Mouse (Mus musculus) urinary bladder, postnatal 10 days (tissue): ENCODE results near the gene Msh3.
"Not testable (repeated sequence)": the region's sequence is repeated elsewhere in the genome, so short reads cannot be mapped to it uniquely, and the experiment has no call there.

Experiments
- DNase-seq: peaks from one replicate; pipeline ENCODE4 v3.0.0; 2022; ENCODE audit warnings: low spot score

The Msh3 gene

GRCm38 (mm10) chr13:92354456-92355271 lies at the start of gene Msh3, which contains the start of gene Dhfr:
Gene Msh3, minus strand, starts transcription at chr13:92355003.
Gene Dhfr, plus strand, starts transcription at chr13:92354726.
- DNase-seq: peak; percentile 86

GRCm38 (mm10) chr13:92403496-92403895 lies 48.7 kb upstream of the Msh3 start:
- no peak for DNase-seq

- DNase-seq: no peak
These were observed 47.3 kb upstream of the Msh3 start for GRCm38 (mm10) chr13:92402063-92402462.

- DNase-seq: no peak
These were observed 43.9 kb upstream of the Msh3 start for GRCm38 (mm10) chr13:92398491-92399384.

- no peak for DNase-seq
These were observed 38.4 kb upstream of the Msh3 start for GRCm38 (mm10) chr13:92393047-92393661.

- no peak for DNase-seq
These were observed 32.6 kb upstream of the Msh3 start for GRCm38 (mm10) chr13:92387367-92387766.

GRCm38 (mm10) chr13:92371466-92371865 lies 16.7 kb upstream of the Msh3 start:
- not testable (repeated sequence) for DNase-seq

- no peak for DNase-seq
These were observed 16.0 kb upstream of the Msh3 start for GRCm38 (mm10) chr13:92370811-92371210.

GRCm38 (mm10) chr13:92365312-92365711 lies 10.5 kb upstream of the Msh3 start:
- DNase-seq: no peak

- DNase-seq: no peak
These were observed 6.8 kb upstream of the Msh3 start for GRCm38 (mm10) chr13:92361609-92362008.

GRCm38 (mm10) chr13:92357644-92358043 lies 2.8 kb upstream of the Msh3 start:
- no peak for DNase-seq

- no peak for DNase-seq
These were observed 1.6 kb upstream of the Msh3 start for GRCm38 (mm10) chr13:92356376-92356775.

GRCm38 (mm10) chr13:92355272-92355643 lies 455 bp upstream of the Msh3 start:
- DNase-seq: no peak

GRCm38 (mm10) chr13:92353956-92354355 lies 847 bp downstream of the Msh3 start:
- DNase-seq: no peak

GRCm38 (mm10) chr13:92351100-92351499 lies 3.7 kb downstream of the Msh3 start:
- DNase-seq: no peak

GRCm38 (mm10) chr13:92346338-92346737 lies 8.5 kb downstream of the Msh3 start:
- no peak for DNase-seq

- DNase-seq: no peak
These were observed 10.8 kb downstream of the Msh3 start for GRCm38 (mm10) chr13:92344033-92344432.

- no peak for DNase-seq
These were observed 15.0 kb downstream of the Msh3 start for GRCm38 (mm10) chr13:92339787-92340186.

GRCm38 (mm10) chr13:92337773-92338462 lies 16.9 kb downstream of the Msh3 start:
- DNase-seq: no peak

- DNase-seq: no peak
These were observed 17.9 kb downstream of the Msh3 start for GRCm38 (mm10) chr13:92336857-92337256.

GRCm38 (mm10) chr13:92332103-92332879 lies 22.5 kb downstream of the Msh3 start:
- DNase-seq: no peak
